ENCODE assay signal across 18 mouse cellular contexts in genomic region chr3:58536573-58536972, GRCm38 (mm10).
"Had no signal": no experiment of that assay in that cellular context is flagged by ENCODE, and none has a peak within 500 bp of the region (broad histone marks: within the 10 kb centered on the region; RNA-seq: fewer than 3 reads in every experiment).

No protein-coding gene starts in this region.

- DNase-seq: cerebellum, adult 9-11 months; cerebellum, postnatal 10 days; cerebellum, postnatal 14 days; cerebellum, postnatal 25 days; cerebellum, postnatal 36 days; embryo, embryonic 11 days; forebrain, postnatal 0 days; gastrocnemius, adult 2 months; gastrocnemius, postnatal 10 days; gastrocnemius, postnatal 14 days; gastrocnemius, postnatal 25 days; gastrocnemius, postnatal 36 days; heart, adult 18-20 months; heart, adult 2 months had no signal

- ATAC-seq: forebrain, embryonic 13.5 days; forebrain, embryonic 14.5 days; forebrain, embryonic 15.5 days; forebrain, embryonic 16.5 days; forebrain, postnatal 0 days had no signal
